In the genomic region with DNA sequence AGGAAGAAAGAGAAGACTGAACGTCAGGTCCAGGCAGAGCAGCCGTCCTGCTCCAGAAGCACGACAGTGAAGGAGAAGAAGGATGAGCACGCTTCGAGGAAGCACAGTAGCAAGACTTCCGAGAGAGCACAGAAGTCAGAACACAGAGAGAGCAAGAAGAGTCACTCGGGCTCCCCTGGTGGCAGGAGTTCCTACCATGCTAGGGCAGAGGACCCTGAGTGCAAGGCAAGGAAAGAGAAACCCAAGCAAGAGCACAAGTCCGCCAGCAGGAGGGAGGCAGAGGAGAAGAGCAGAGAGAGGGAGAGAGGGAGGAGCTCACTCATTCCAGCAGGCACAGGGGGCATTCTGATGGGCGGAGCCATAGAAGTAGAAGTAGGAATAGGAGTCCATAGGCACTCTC, we compare ENCODE assay signal across 7 mouse cellular contexts.
A peak's percentile ranks its signal among the peaks of the same experiment; 100 is the strongest.
DNase-seq lines count a peak whose midpoint lies in the region; ATAC-seq and TF ChIP-seq lines count a peak whose summit lies in the region.
"Not testable (repeated sequence)": the region's sequence is repeated elsewhere in the genome, so short reads cannot be mapped to it uniquely, and the experiment has no call there.

No protein-coding gene starts in this region.

- not testable (repeated sequence) for H3K4me2 ChIP-seq in heart, postnatal 0 days (ENCODE audit: low read depth, low read length); kidney, embryonic 15.5 days; lung, postnatal 0 days (replicated peaks; ENCODE audit: low read depth, low read length)

- 0 out of 2 replicates have a peak, but pooled peaks have one; percentile 17 for ATAC-seq in heart, postnatal 0 days (ENCODE audit: insufficient read depth, low read depth)
- 0 out of 2 replicates have a peak, but pooled peaks have one; percentile 33 for ATAC-seq in kidney, embryonic 15.5 days (replicated peaks; ENCODE audit: low FRiP score)
- not testable (repeated sequence) for ATAC-seq in lung, postnatal 0 days

- not testable (repeated sequence) for H3K36me3 ChIP-seq in heart, postnatal 0 days (replicated peaks; ENCODE audit: control insufficient read depth, insufficient read depth, low read length); kidney, embryonic 15.5 days; lung, postnatal 0 days (ENCODE audit: insufficient read depth, low read length); midbrain, embryonic 10.5 days

- not testable (repeated sequence) for H3K4me1 ChIP-seq in heart, postnatal 0 days (ENCODE audit: control insufficient read depth, insufficient read depth); kidney, embryonic 15.5 days; lung, postnatal 0 days (ENCODE audit: insufficient read depth, low read depth, low read length)
- H3K4me1 ChIP-seq in midbrain, embryonic 10.5 days, result peaks cover 19% of the 10 kb centered on the region

- not testable (repeated sequence) for H3K9ac ChIP-seq in heart, postnatal 0 days (replicated peaks; ENCODE audit: low read depth, low read length); kidney, embryonic 15.5 days; lung, postnatal 0 days (replicated peaks; ENCODE audit: low read depth)

- H3K4me3 ChIP-seq in heart, postnatal 0 days (ENCODE audit: low read depth, low read length); kidney, embryonic 15.5 days (replicated peaks); layer of hippocampus, adult 2 months; lung, postnatal 0 days (ENCODE audit: low read depth, low read length); midbrain, embryonic 10.5 days: not testable (repeated sequence)

- WGBS in heart, postnatal 0 days, result 51% methylated on average over 9 of the region's 9 CpGs
- WGBS in kidney, embryonic 15.5 days, result 62% methylated on average over 9 of the region's 9 CpGs
- 62% methylated on average over 9 of the region's 9 CpGs for WGBS in lung, postnatal 0 days
- WGBS in midbrain, embryonic 10.5 days, result 74% methylated on average over 9 of the region's 9 CpGs

- TF ChIP-seq EP300 in heart, postnatal 0 days (IDR thresholded peaks at IDR 0.05; ENCODE audit: low read depth); lung, postnatal 0 days (IDR thresholded peaks at IDR 0.05): not testable (repeated sequence)

- H3K9me3 ChIP-seq in heart, postnatal 0 days (replicated peaks; ENCODE audit: control insufficient read depth, low read length); kidney, embryonic 15.5 days (replicated peaks); lung, postnatal 0 days (ENCODE audit: low read length); midbrain, embryonic 10.5 days (replicated peaks): not testable (repeated sequence)

- peak; percentile 16 for DNase-seq in 3T3-L1 (ENCODE audit: low read depth, low spot score)
- peak; percentile 13 for DNase-seq in NIH3T3 (ENCODE audit: low read depth)
- DNase-seq in heart, postnatal 0 days (ENCODE audit: low spot score); layer of hippocampus, adult 2 months (ENCODE audit: low spot score in 2 of 2); lung, postnatal 0 days (ENCODE audit: low spot score): not testable (repeated sequence)
- peak; percentile 8 for DNase-seq in midbrain, embryonic 10.5 days (ENCODE audit: low spot score)

- peak; percentile 26 for TF ChIP-seq CTCF in heart, postnatal 0 days (IDR thresholded peaks at IDR 0.05; ENCODE audit: low read depth)
- peak; percentile 26; the same call in 1 of the 2 replicates for TF ChIP-seq CTCF in layer of hippocampus, adult 2 months (conservative IDR thresholded peaks at IDR 0.05)
- peak; percentile 52 for TF ChIP-seq CTCF in lung, postnatal 0 days (IDR thresholded peaks at IDR 0.05)

- H3K27me3 ChIP-seq in heart, postnatal 0 days (ENCODE audit: control insufficient read depth, insufficient read depth, low read length); kidney, embryonic 15.5 days; lung, postnatal 0 days (replicated peaks; ENCODE audit: insufficient read depth, low read length): not testable (repeated sequence)
- peaks cover 65% of the 10 kb centered on the region for H3K27me3 ChIP-seq in midbrain, embryonic 10.5 days (ENCODE audit: low read depth, poor library complexity, severe bottlenecking)

- H3K27ac ChIP-seq in heart, postnatal 0 days (ENCODE audit: low read depth); kidney, embryonic 15.5 days; layer of hippocampus, adult 2 months; lung, postnatal 0 days (ENCODE audit: low read length); midbrain, embryonic 10.5 days (replicated peaks): not testable (repeated sequence)
